Mouse (Mus musculus) left cerebral cortex, adult 11 months (tissue): ENCODE measurements around the gene Acyp1.
"Not testable (repeated sequence)": the region's sequence is repeated elsewhere in the genome, so short reads cannot be mapped to it uniquely, and the experiment has no call there.

Source experiments
- DNase-seq: peaks from one replicate; pipeline ENCODE4 v3.0.0; 2022; ENCODE audit warnings: low spot score

Acyp1 gene

GRCm38 (mm10) chr12:85281756-85282155 is 6.5 kb downstream of the Acyp1 start:
- DNase-seq: not testable (repeated sequence)

GRCm38 (mm10) chr12:85280845-85281651 is 7.2 kb downstream of the Acyp1 start:
- DNase-seq: no peak

- DNase-seq: peak; percentile 97
Measured at GRCm38 (mm10) chr12:85280105-85280844, 8.0 kb downstream of the Acyp1 start.

- no peak for DNase-seq
Measured at GRCm38 (mm10) chr12:85279396-85280080, 8.7 kb downstream of the Acyp1 start.

GRCm38 (mm10) chr12:85278919-85279318 is 9.3 kb downstream of the Acyp1 start:
- DNase-seq: no peak

GRCm38 (mm10) chr12:85276273-85276672 is 12.0 kb downstream of the Acyp1 start:
- no peak for DNase-seq

GRCm38 (mm10) chr12:85273508-85273907 is 14.7 kb downstream of the Acyp1 start:
- no peak for DNase-seq

- no peak for DNase-seq
Measured at GRCm38 (mm10) chr12:85271843-85272206, 16.4 kb downstream of the Acyp1 start.

- no peak for DNase-seq
Measured at GRCm38 (mm10) chr12:85271132-85271842, 17.0 kb downstream of the Acyp1 start.

GRCm38 (mm10) chr12:85270319-85270718 is 17.9 kb downstream of the Acyp1 start, which contains the start of gene Mlh3:
Mlh3 (minus strand) TSS chr12:85270599.
- DNase-seq: peak; percentile 76

- DNase-seq: no peak
Measured at GRCm38 (mm10) chr12:85269821-85270220, 18.4 kb downstream of the Acyp1 start.

- no peak for DNase-seq
Measured at GRCm38 (mm10) chr12:85266248-85266647, 22.0 kb downstream of the Acyp1 start.

GRCm38 (mm10) chr12:85264940-85265339 is 23.3 kb downstream of the Acyp1 start:
- no peak for DNase-seq

GRCm38 (mm10) chr12:85264531-85264930 is 23.7 kb downstream of the Acyp1 start:
- DNase-seq: no peak

GRCm38 (mm10) chr12:85263190-85263589 is 25.0 kb downstream of the Acyp1 start:
- no peak for DNase-seq

- DNase-seq: no peak
Measured at GRCm38 (mm10) chr12:85262489-85262888, 25.7 kb downstream of the Acyp1 start.

GRCm38 (mm10) chr12:85257008-85257639 is 31.1 kb downstream of the Acyp1 start:
- DNase-seq: no peak

- DNase-seq: no peak
Measured at GRCm38 (mm10) chr12:85256074-85256751, 32.0 kb downstream of the Acyp1 start.

GRCm38 (mm10) chr12:85252083-85252482 is 36.2 kb downstream of the Acyp1 start:
- no peak for DNase-seq

- no peak for DNase-seq
Measured at GRCm38 (mm10) chr12:85237553-85237952, 50.7 kb downstream of the Acyp1 start.
